Mouse (Mus musculus) embryonic facial prominence, embryonic 10.5 days (tissue): ENCODE data around the gene Gm29554. TPM values are rescaled to one million over a fixed set of nuclear protein-coding genes. Genes with fewer than 3 reads are reported as not detected.
"Not testable (repeated sequence)": the region's sequence is repeated elsewhere in the genome, so short reads cannot be mapped to it uniquely, and the experiment has no call there.

Source experiments
- DNase-seq: peaks from one replicate; pipeline ENCODE4 v3.0.0-alpha.2; 2017; ENCODE audit warnings: low spot score
- H3K27ac ChIP-seq: fragments of 300-500 bp; sonication (generic); replicated peaks from 2 replicates; pipeline ENCODE4 v1.5.1; 2016; ENCODE audit warnings: mild to moderate bottlenecking
- H3K27me3 ChIP-seq: fragments of 300-500 bp; sonication (generic); replicated peaks from 2 replicates; pipeline ENCODE4 v1.6.1; 2016; ENCODE audit warnings: low read depth, mild to moderate bottlenecking; ENCODE audit not compliant: poor library complexity, severe bottlenecking
- H3K36me3 ChIP-seq: fragments of 300-500 bp; sonication (generic); replicated peaks from 2 replicates; pipeline ENCODE4 v1.6.1; 2016; ENCODE audit warnings: mild to moderate bottlenecking, moderate library complexity
- H3K4me1 ChIP-seq: fragments of 300-500 bp; sonication (generic); 2 replicates; pipeline ENCODE4 v1.6.1; 2016
- H3K4me3 ChIP-seq: fragments of 300-500 bp; sonication (generic); 2 replicates; pipeline ENCODE4 v1.5.1; 2016; ENCODE audit warnings: mild to moderate bottlenecking, moderate library complexity
- H3K9me3 ChIP-seq: fragments of 300-500 bp; sonication (generic); 2 replicates; pipeline ENCODE4 v1.6.1; 2016; ENCODE audit warnings: mild to moderate bottlenecking
- WGBS: fragments of 180-500 bp; shearing (Covaris S2); methylation state at CpG from one replicate; pipeline ENCODE4 v1.1.7; 2016; 5-methylcytosine and 5-hydroxymethylcytosine counted together
- polyA plus RNA-seq: library from polyadenylated mRNA; unstranded; fragments of >200 nt; fragmentation: Nextera tagmentation; extraction: Ambion mirVana; gene quantifications from 2 replicates; pipeline ENCODE4 v1.2.1, GENCODE M21; 2016

Gm29554 gene
- polyA plus RNA-seq = not detected in 2 replicates

DNA sequence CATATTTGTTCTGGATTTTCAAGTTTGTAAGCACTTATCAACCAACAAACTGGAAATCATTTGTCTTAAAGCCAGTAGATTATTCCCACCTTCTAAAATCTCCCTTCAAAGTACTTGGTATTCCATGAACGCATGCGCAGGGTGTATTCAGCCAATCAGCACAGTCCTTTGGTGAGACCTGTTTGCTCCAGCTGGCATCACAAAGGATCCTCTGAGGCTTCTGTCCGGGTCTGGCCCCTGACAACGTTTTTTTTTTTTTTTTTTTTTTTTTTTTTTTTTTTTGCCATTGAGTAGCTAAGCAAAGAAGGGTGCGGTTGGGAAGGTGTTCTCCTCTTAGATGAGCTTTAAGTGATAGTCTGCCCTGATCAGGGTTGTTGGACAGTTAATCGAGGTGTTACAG lies at the start of gene Gm29554:
Gene Gm29554 (plus strand): TSS at position 301 of the 400 bp plus-strand sequence.
- H3K27me3 ChIP-seq, H3K27ac ChIP-seq, H3K4me3 ChIP-seq, DNase-seq, H3K36me3 ChIP-seq, H3K9me3 ChIP-seq, H3K4me1 ChIP-seq: not testable (repeated sequence)
- no CpG with 5 or more reads among the region's 6 CpGs for WGBS

Other genes starting within 250 kb of the Gm29554 start
- not detected in 2 replicates for gene Gm20812, start 108.0 kb downstream of the Gm29554 start, polyA plus RNA-seq